Mouse (Mus musculus) Patski (cell line): Measurements from ENCODE around the gene Stambpl1. TPM values are rescaled to one million over a fixed set of nuclear protein-coding genes. Genes with fewer than 3 reads are reported as not detected.
A peak's percentile ranks its signal among the peaks of the same experiment; 100 is the strongest.

ENCODE experiments used
- ATAC-seq: fragments of 100-300 bp; one replicate; pipeline ENCODE4 v1.8.0; 2021
- CTCF ChIA-PET: fragments of 350-600 bp; sonication (Branson Sonifier 250); formaldehyde crosslinking; loops from one replicate; lab custom pipeline; 2022; ENCODE audit warnings: inconsistent platforms; lab: Charles Lee
- POLR2A ChIA-PET: fragments of 350-600 bp; sonication (Branson Sonifier 250); formaldehyde crosslinking; loops from one replicate; lab custom pipeline; 2022; ENCODE audit warnings: antibody characterized with exemption, inconsistent platforms; lab: Charles Lee
- DNase-seq: peaks from one replicate; pipeline ENCODE4 v3.0.0-alpha.2; 2011; ENCODE audit warnings: low read depth, low spot score
- H3K27me3 ChIP-seq: fragments of 371-371 bp; one replicate; pipeline ENCODE4 v1.5.1; 2021
- CTCF ChIP-seq: fragments of 100-300 bp; IDR thresholded peaks from one replicate; pipeline ENCODE4 v1.5.1; 2021
- in situ Hi-C: fragments of 300-500 bp; cut with MboI; formaldehyde crosslinking; loops from 3 replicates; pipeline ENCODE4 v1.11.1; 2018; ENCODE audit warnings: low pct_unique_long_range_greater_than_20kb, mixed read lengths
- polyA plus RNA-seq: library from polyadenylated mRNA; unstranded; gene quantifications from one replicate; pipeline ENCODE4 v1.2.3, GENCODE M21; 2021

Stambpl1 gene
- polyA plus RNA-seq, 1 experiment from 2014 or later = 21.6 TPM

DNA sequence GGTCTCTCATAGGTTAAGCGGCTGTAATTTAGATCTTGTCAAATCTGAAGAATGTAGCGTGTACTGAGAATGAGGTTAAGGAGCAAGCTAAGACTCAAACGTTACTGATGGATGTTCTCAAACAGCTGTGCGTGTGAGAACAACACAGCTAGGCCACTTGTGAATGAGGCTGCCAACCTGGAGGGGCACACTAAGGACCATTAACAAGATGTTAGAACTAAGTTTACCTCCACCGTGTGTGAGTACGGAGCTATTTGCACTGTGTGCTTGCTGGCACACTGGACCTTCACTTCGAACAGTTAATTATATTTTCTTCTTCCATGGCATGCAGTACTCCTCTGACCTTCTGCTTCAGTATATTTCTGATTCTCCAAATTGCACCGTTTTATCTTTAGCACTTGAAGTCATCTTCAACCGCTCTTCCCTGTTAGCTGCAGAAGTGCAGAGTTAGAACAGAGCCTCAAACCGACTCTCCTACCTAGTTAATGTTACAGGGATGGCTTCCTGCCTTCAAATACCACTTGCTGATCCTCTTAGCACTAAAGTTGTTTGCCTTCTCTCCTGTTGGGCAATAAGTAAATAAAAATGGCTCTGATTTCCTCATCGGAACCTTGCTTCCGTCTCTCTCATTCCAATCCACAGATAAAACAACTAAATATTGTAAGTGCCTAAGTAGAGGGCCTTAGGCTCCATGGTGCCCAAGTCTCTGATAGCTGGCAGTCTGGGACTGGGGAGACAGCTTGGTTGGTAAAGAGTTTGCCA, 20.6 kb downstream of the Stambpl1 start:
- CTCF ChIA-PET = interaction anchor here (0.9 to 2.9 kb wide), 4 partner anchors 9 to 21 kb away, joined by 3 to 7 read pairs (median 4); no protein-coding TSS in a partner anchor
- H3K27me3 ChIP-seq = no peaks in the 10 kb centered on the region
- DNase-seq (no peak), ATAC-seq (no peak)
- in situ Hi-C loops = no loop called here
- POLR2A ChIA-PET = interaction anchor here (0.7 to 1.0 kb wide), 2 partner anchors 11 to 12 kb away, joined by 3 read pairs; no protein-coding TSS in a partner anchor
- TF ChIP-seq CTCF = no peak

- CTCF ChIA-PET = interaction anchor here (1.3 to 2.9 kb wide), 3 partner anchors 8 to 15 kb away, joined by 4 to 7 read pairs (median 5); no protein-coding TSS in a partner anchor
- DNase-seq = no peak
- H3K27me3 ChIP-seq = no peaks in the 10 kb centered on the region
- in situ Hi-C loops = no loop called here
- peak; percentile 14 for ATAC-seq
- POLR2A ChIA-PET = interaction anchor here (0.7 to 1.0 kb wide), 2 partner anchors 11 to 12 kb away, joined by 3 read pairs; no protein-coding TSS in a partner anchor
- TF ChIP-seq CTCF = no peak
These were observed 21.2 kb downstream of the Stambpl1 start for GRCm38 (mm10) chr19:34213251-34213645.

DNA sequence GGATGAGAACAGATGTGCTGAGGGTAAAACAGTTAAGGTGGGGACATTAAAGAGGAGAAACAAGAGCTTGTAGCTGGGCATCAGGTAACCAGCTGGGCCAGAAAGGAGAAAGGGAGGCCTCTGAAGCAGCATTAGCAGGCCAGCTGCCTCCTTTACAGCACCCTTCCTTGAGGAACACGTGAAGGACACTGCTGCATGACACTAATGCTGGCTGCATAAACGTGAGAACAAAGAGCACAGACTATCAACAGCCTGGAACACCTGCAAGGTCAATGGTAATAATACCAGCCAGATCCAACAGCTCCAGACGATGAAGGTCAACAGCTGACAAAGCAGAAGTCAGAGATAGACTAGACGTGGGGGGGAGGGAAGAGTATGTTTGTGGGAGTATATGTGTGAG, 22.1 kb downstream of the Stambpl1 start:
- ChIA-PET CTCF (interaction anchor here (1.5 kb wide), 1 partner anchor 10 kb away, joined by 5 read pairs; no protein-coding TSS in a partner anchor), POLR2A (interaction anchor here (1.0 kb wide), 1 partner anchor 10 kb away, joined by 3 read pairs; no protein-coding TSS in a partner anchor)
- no peaks in the 10 kb centered on the region for H3K27me3 ChIP-seq
- in situ Hi-C loops = no loop called here
- DNase-seq (no peak), ATAC-seq (no peak)
- no peak for TF ChIP-seq CTCF

DNA sequence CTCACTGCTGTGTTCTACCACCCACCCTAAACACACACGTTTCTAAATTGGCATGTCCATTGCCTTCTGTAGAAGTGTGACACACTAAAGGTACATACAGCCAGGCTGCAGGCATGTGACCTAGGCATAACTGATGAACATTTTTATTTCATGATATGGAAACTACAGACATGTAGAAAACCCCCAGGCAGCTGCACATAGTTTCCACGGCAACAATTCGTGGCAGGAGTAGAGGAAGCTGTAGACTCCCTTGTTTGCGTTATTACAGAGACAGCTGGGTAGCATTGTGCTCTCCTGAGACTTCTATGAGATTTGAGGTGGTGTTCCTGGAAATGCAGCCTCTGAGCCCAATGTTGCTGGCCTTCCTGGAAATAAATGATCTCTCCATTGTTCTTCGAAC, 24.9 kb downstream of the Stambpl1 start:
- no peaks in the 10 kb centered on the region for H3K27me3 ChIP-seq
- ATAC-seq (no peak), DNase-seq (no peak)
- in situ Hi-C loops = no loop called here
- TF ChIP-seq CTCF = no peak
- CTCF ChIA-PET = interaction anchor here (1.1 kb wide), 1 partner anchor 21 kb away, joined by 3 read pairs; no protein-coding TSS in a partner anchor
- POLR2A ChIA-PET = interaction anchor here (0.6 to 0.9 kb wide), 2 partner anchors 13 to 1605 kb away, joined by 3 read pairs; no protein-coding TSS in a partner anchor

DNA sequence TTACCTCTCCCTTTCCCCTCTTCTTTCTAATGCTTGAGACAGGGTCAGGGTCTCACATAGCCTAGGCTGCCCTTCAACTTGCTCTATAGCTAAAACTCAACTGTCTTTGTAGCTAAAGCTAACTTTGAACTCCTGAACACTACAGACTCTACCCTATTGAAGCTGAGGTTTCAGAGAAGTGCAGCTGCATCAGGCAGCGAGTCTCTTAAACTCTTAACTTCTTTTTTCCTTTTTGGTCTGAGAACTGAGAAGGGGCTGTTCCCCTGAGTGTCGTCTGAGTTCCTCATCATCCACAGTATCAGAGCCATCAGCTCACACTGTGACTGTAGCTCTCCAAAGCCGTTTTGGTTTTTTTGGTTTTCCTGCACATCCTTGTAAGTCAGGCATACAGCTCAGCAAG, 25.7 kb downstream of the Stambpl1 start:
- ChIA-PET POLR2A (no interaction called here), CTCF (no interaction called here)
- H3K27me3 ChIP-seq = no peaks in the 10 kb centered on the region

GRCm38 (mm10) chr19:34219260-34219968, 27.4 kb downstream of the Stambpl1 start:
- H3K27me3 ChIP-seq = no peaks in the 10 kb centered on the region
- in situ Hi-C loops = no loop called here
- CTCF ChIA-PET = no interaction called here
- POLR2A ChIA-PET = no interaction called here
- ATAC-seq (no peak), DNase-seq (no peak)
- TF ChIP-seq CTCF = no peak

More for the DNA sequence above, 25.7 kb downstream of the Stambpl1 start:
- TF ChIP-seq CTCF = no peak
- no peak for ATAC-seq
- no peak for DNase-seq
- in situ Hi-C loops = no loop called here

GRCm38 (mm10) chr19:34220732-34221380, 28.8 kb downstream of the Stambpl1 start:
- ATAC-seq (no peak), DNase-seq (no peak)
- in situ Hi-C loops = no loop called here
- no peaks in the 10 kb centered on the region for H3K27me3 ChIP-seq
- CTCF ChIA-PET = interaction anchor here (1.0 to 2.4 kb wide), 2 partner anchors 9 to 10 kb away, joined by 3 to 7 read pairs; no protein-coding TSS in a partner anchor
- no peak for TF ChIP-seq CTCF
- POLR2A ChIA-PET = no interaction called here

DNA sequence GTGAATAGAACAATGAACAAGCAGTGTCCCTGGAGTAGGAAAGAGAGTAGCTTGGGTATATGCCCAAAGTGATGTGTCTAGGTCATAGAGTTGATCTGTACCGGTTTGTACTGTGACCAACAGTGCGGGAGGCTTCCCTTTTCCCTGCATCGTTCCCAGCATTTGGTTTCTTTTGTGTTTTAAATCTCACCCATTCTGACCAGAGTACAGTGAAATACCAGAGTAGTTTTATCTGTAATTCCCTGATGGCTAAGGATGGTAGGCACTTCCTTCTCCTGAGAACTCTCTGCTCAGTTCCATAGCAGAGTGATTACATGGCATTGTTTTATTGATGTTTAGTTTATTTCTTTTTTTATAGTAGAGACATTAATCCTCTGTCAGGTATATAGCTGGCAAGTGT, 30.8 kb downstream of the Stambpl1 start:
- no peaks in the 10 kb centered on the region for H3K27me3 ChIP-seq
- ChIA-PET POLR2A (interaction anchor here (1.3 kb wide), 1 partner anchor 59 kb away, joined by 4 read pairs; no protein-coding TSS in a partner anchor), CTCF (interaction anchor here (1.2 to 1.6 kb wide), 2 partner anchors 9 to 64 kb away, joined by 3 to 5 read pairs; no protein-coding TSS in a partner anchor)
- DNase-seq = no peak
- TF ChIP-seq CTCF = no peak
- no peak for ATAC-seq
- in situ Hi-C loops = no loop called here

DNA sequence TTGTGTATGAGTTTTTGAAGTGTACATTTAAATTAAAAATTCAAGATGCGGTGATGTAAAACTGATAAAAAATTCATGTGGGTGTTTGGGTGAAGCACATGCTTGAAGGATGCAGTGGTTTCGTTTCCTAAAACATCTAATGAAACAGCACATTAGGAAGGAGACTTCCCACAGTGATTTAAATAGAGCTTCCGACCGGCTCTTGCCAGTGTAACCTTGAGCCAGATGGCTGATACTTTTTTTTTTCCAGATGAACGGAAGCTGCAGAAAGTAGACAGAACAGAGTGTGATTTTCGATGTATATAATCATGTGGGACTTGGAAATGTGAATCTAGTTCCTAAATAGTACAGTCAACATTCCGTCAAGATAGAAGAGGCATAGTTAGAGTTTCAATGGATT, 39.6 kb downstream of the Stambpl1 start:
- ATAC-seq = no peak
- no peak for DNase-seq
- in situ Hi-C loops = loop anchor here (25.0 kb wide), 1 partner anchor 844 kb away; the partner anchor contains the start of gene Rnls
- no peaks in the 10 kb centered on the region for H3K27me3 ChIP-seq
- ChIA-PET CTCF (interaction anchor here (1.0 to 1.3 kb wide), 4 partner anchors 9 to 45 kb away, joined by 3 to 4 read pairs (median 3); no protein-coding TSS in a partner anchor), POLR2A (no interaction called here)
- no peak for TF ChIP-seq CTCF

- in situ Hi-C loops = loop anchor here (25.0 kb wide), 1 partner anchor 845 kb away; the partner anchor contains the start of gene Rnls
- DNase-seq (no peak), ATAC-seq (no peak)
- ChIA-PET POLR2A (no interaction called here), CTCF (interaction anchor here (1.2 to 1.3 kb wide), 2 partner anchors 9 to 81 kb away, joined by 4 to 5 read pairs; no protein-coding TSS in a partner anchor)
- no peak for TF ChIP-seq CTCF
- no peaks in the 10 kb centered on the region for H3K27me3 ChIP-seq
These were observed 40.3 kb downstream of the Stambpl1 start for GRCm38 (mm10) chr19:34232326-34232725.
